Mouse (Mus musculus) heart, adult 2 months (tissue): Measurements from ENCODE around the gene Cobll1.

Experiments
- EP300 ChIP-seq: fragments of 200-500 bp; IDR thresholded peaks from 2 replicates; pipeline ENCODE4 v1.6.1; 2011; ENCODE audit warnings: low read depth, low read length, control low read depth; ENCODE audit not compliant: insufficient read depth
- POLR2A ChIP-seq: fragments of 200-500 bp; IDR thresholded peaks from 2 replicates; pipeline ENCODE4 v1.6.1; 2011; ENCODE audit warnings: mild to moderate bottlenecking, low read depth, low read length, control low read depth; ENCODE audit not compliant: insufficient read depth

DNA sequence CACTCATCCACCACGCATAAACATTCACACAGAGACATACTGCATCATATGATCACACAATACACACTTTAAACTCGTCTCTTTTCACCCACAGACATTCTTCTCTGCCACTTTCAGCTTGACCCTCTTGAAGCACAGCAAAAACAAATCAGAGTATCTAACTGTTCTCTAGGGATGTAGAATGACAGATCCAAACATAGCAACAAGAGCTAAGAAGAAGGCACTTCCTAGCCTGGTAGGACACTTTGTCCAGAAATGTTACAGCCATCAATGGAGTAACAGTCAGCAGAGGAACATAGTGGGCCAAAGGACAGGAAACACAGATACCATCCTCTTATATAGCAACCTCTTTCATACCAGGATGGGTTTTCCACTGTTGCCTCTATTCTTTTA is 11.3 kb downstream of the Cobll1 start:
- no peak for TF ChIP-seq EP300
- no peak for TF ChIP-seq POLR2A
